Mouse (Mus musculus): ENCODE results near the gene Slc1a2.

GRCm38 (mm10) chr2:102667981-102668380 is 9.5 kb downstream of the Slc1a2 start:
- TF ChIP-seq POLR2A (IDR thresholded peaks at IDR 0.05; ENCODE audit: low read depth, low read length): no peak
- no peak for TF ChIP-seq CTCF (IDR thresholded peaks at IDR 0.05; ENCODE audit: borderline replicate concordance, insufficient read depth, low read length)
